Mouse (Mus musculus): ENCODE data around the gene Ercc2. TPM values are rescaled to one million over a fixed set of nuclear protein-coding genes. Genes with fewer than 3 reads are reported as not detected.

The Ercc2 gene
- polyA plus RNA-seq, 1 experiment from 2014 or later = 24.4 TPM

DNA sequence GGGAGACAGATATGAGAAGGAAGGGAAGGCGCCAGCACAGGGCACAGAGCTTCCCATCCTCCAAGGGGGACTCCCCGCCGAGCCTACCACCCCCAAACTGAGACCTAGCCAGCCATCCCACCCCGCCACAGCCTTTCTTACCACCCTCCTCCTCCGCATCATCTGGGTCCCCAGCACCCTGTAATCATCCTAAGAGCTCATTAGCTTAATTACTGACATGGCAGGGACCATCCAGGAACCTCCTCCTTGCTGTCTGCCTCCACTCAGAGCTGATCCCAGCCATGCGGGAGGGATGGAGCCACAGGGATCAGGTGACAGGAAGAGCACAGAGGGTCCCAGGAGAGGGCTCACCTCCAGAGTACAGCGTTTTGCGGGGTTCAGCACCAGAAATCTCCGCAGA lies 55.2 kb downstream of the Ercc2 start:
- peaks cover 79% of the 10 kb centered on the region for H3K36me3 ChIP-seq
- H3K9me3 ChIP-seq = no peaks in the 10 kb centered on the region
- H3K9ac ChIP-seq = no peak overlapping the region
- H3K4me2 ChIP-seq = no peak overlapping the region
- no peaks in the 10 kb centered on the region for H3K27me3 ChIP-seq
- no peak overlapping the region for H3K4me3 ChIP-seq
- H3K27ac ChIP-seq (replicated peaks) = no peak overlapping the region
- 88% methylated on average over 9 of the region's 9 CpGs for WGBS
- ATAC-seq (ENCODE audit: low FRiP score, low read depth) = no peak
- no peaks in the 10 kb centered on the region for H3K4me1 ChIP-seq (replicated peaks)

DNA sequence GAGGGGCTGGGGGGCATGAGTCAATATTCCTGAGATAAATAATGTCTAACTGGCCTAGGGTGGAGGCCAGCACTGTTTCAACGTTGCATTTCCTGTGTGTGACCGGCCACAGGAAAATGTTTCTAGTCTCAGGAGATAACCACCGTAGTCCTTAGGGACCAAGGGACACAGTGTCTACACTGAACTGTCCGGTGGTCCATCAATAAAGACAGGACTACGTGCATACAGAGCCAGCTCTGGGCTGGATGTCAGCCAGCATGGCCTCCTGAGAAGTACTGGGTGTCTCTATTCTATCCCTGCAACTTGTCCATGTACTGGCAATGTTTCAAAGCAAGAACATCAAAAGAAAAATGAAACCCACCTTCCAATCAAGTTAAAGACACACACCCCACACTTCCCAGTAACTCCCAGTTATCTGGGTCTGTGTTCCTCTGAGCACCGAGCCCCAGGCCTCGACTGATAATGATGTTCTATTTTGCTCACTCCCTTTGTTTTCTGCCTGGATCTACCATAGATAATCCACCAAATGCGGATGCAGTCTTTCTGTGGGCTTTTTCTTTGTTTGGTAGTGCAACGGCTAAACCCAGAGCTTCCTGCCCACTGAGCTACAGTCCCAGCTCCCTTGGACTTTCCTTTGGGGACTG lies 59.8 kb downstream of the Ercc2 start:
- Histone ChIP-seq H3K4me3 (no peak overlapping the region), H3K27me3 (no peaks in the 10 kb centered on the region), H3K4me2 (no peak overlapping the region), H3K36me3 (peaks cover 58% of the 10 kb centered on the region), H3K27ac (replicated peaks) (no peak overlapping the region), H3K9me3 (no peaks in the 10 kb centered on the region), H3K9ac (no peak overlapping the region), H3K4me1 (replicated peaks) (no peaks in the 10 kb centered on the region)
- no peak for ATAC-seq (ENCODE audit: low FRiP score, low read depth)
- WGBS = 85% methylated on average over 9 of the region's 9 CpGs

GRCm38 (mm10) chr7:19443344-19443743 lies 61.5 kb downstream of the Ercc2 start:
- no peaks in the 10 kb centered on the region for H3K9me3 ChIP-seq
- no peak overlapping the region for H3K4me3 ChIP-seq
- H3K27me3 ChIP-seq = no peaks in the 10 kb centered on the region
- H3K4me1 ChIP-seq (replicated peaks) = no peaks in the 10 kb centered on the region
- H3K36me3 ChIP-seq = peaks cover 54% of the 10 kb centered on the region
- no peak overlapping the region for H3K9ac ChIP-seq
- ATAC-seq (ENCODE audit: low FRiP score, low read depth) = peak; percentile 46
- no peak overlapping the region for H3K4me2 ChIP-seq
- WGBS = 46% methylated on average over 3 of the region's 3 CpGs
- no peak overlapping the region for H3K27ac ChIP-seq (replicated peaks)

DNA sequence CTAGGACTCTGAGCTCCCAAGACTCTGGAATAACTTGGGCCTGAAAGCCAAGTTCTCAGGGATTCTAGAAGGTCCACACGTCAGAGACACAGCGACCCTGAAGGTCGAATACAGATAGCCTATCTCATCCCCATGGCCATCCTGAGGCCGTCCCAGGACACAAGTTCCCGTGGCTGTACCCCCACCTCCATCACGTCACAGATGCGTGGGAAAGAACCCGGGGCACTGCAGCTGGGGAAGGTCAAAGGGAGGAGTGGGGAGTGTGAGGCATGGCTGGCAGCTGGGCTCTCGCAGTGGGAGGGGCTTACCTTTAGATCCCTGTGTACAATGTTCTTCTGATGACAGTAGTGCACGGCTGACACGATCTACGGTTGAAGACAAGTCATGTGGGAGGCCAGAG lies 63.0 kb downstream of the Ercc2 start:
- Histone ChIP-seq H3K9me3 (no peaks in the 10 kb centered on the region), H3K36me3 (peaks cover 65% of the 10 kb centered on the region), H3K4me2 (no peak overlapping the region), H3K9ac (no peak overlapping the region), H3K27me3 (no peaks in the 10 kb centered on the region), H3K27ac (replicated peaks) (no peak overlapping the region), H3K4me1 (replicated peaks) (no peaks in the 10 kb centered on the region), H3K4me3 (no peak overlapping the region)
- ATAC-seq (ENCODE audit: low FRiP score, low read depth) = no peak
- 83% methylated on average over 12 of the region's 12 CpGs for WGBS

MicroRNAs encoded within 50 kb of the gene (microRNA counts, 519-probe panel; counts per million panel counts)
- not detected for microRNA mmu-miR-343

Small RNAs within 50 kb of the gene (microRNA-seq; reads per million reads assigned to microRNA genes)
- gene Mir343 = not detected

Other genes starting within 250 kb of the Ercc2 start
- 21.7 and 24.2 TPM in 2 replicates for gene Qpctl, start 232.7 kb upstream of the Ercc2 start, polyA plus RNA-seq (2015; fragmentation: Nextera tagmentation; extraction: Ambion mirVana)
- 116 and 118 TPM in 2 replicates for gene Snrpd2, start 232.3 kb upstream of the Ercc2 start, polyA plus RNA-seq (2015; fragmentation: Nextera tagmentation; extraction: Ambion mirVana)
- gene Gipr, start 215.9 kb upstream of the Ercc2 start, polyA plus RNA-seq (2015; fragmentation: Nextera tagmentation; extraction: Ambion mirVana) = 2.1 TPM in 2 replicates
- gene Eml2, start 205.6 kb upstream of the Ercc2 start, polyA plus RNA-seq (2015; fragmentation: Nextera tagmentation; extraction: Ambion mirVana) = 8.2 and 8.8 TPM in 2 replicates
- 2.7 and 3.8 TPM in 2 replicates for gene Gpr4, start 169.5 kb upstream of the Ercc2 start, polyA plus RNA-seq (2015; fragmentation: Nextera tagmentation; extraction: Ambion mirVana)
- 38.5 and 41.8 TPM in 2 replicates for gene Opa3, start 153.7 kb upstream of the Ercc2 start, polyA plus RNA-seq (2015; fragmentation: Nextera tagmentation; extraction: Ambion mirVana)
- 41.5 and 42.1 TPM in 2 replicates for gene Vasp, start 110.2 kb upstream of the Ercc2 start, polyA plus RNA-seq (2015; fragmentation: Nextera tagmentation; extraction: Ambion mirVana)
- 0.96 and 1.2 TPM in 2 replicates for gene Ppm1n, start 101.9 kb upstream of the Ercc2 start, polyA plus RNA-seq (2015; fragmentation: Nextera tagmentation; extraction: Ambion mirVana)
- 112 and 130 TPM in 2 replicates for gene Rtn2, start 99.4 kb upstream of the Ercc2 start, polyA plus RNA-seq (2015; fragmentation: Nextera tagmentation; extraction: Ambion mirVana)
- gene Fosb, start 72.0 kb upstream of the Ercc2 start, polyA plus RNA-seq (2015; fragmentation: Nextera tagmentation; extraction: Ambion mirVana) = 0.08 and 0.14 TPM in 2 replicates
- 84.8 and 88.9 TPM in 2 replicates for gene Ercc1, start 37.2 kb upstream of the Ercc2 start, polyA plus RNA-seq (2015; fragmentation: Nextera tagmentation; extraction: Ambion mirVana)
- gene Cd3eap, start 22.5 kb upstream of the Ercc2 start, polyA plus RNA-seq (2015; fragmentation: Nextera tagmentation; extraction: Ambion mirVana) = 21.2 and 22.5 TPM in 2 replicates
- 2.6 and 3.0 TPM in 2 replicates for gene Ppp1r13l, start 22.3 kb upstream of the Ercc2 start, polyA plus RNA-seq (2015; fragmentation: Nextera tagmentation; extraction: Ambion mirVana)
- 1.2 and 2.1 TPM in 2 replicates for gene Klc3, start 22.1 kb downstream of the Ercc2 start, polyA plus RNA-seq (2015; fragmentation: Nextera tagmentation; extraction: Ambion mirVana)
- 0.23 and 1.4 TPM in 2 replicates for gene Ckm, start 22.8 kb downstream of the Ercc2 start, polyA plus RNA-seq (2015; fragmentation: Nextera tagmentation; extraction: Ambion mirVana)
- 18.4 and 18.7 TPM in 2 replicates for gene Mark4, start 76.8 kb downstream of the Ercc2 start, polyA plus RNA-seq (2015; fragmentation: Nextera tagmentation; extraction: Ambion mirVana)
- gene Exoc3l2, start 81.3 kb downstream of the Ercc2 start, polyA plus RNA-seq (2015; fragmentation: Nextera tagmentation; extraction: Ambion mirVana) = 0.76 and 0.82 TPM in 2 replicates
- gene Bloc1s3, start 126.4 kb downstream of the Ercc2 start, polyA plus RNA-seq (2015; fragmentation: Nextera tagmentation; extraction: Ambion mirVana) = 4.5 and 4.8 TPM in 2 replicates
- 39.4 and 41.4 TPM in 2 replicates for gene Trappc6a, start 126.4 kb downstream of the Ercc2 start, polyA plus RNA-seq (2015; fragmentation: Nextera tagmentation; extraction: Ambion mirVana)
- 1.1 and 1.2 TPM in 2 replicates for gene Nkpd1, start 135.8 kb downstream of the Ercc2 start, polyA plus RNA-seq (2015; fragmentation: Nextera tagmentation; extraction: Ambion mirVana)
- gene Ppp1r37, start 181.1 kb downstream of the Ercc2 start, polyA plus RNA-seq (2015; fragmentation: Nextera tagmentation; extraction: Ambion mirVana) = 42.5 and 46.6 TPM in 2 replicates
- gene Zfp296, start 195.3 kb downstream of the Ercc2 start, polyA plus RNA-seq (2015; fragmentation: Nextera tagmentation; extraction: Ambion mirVana) = 0.19 and 0.47 TPM in 2 replicates
- 152 TPM in 2 replicates for gene Gemin7, start 195.6 kb downstream of the Ercc2 start, polyA plus RNA-seq (2015; fragmentation: Nextera tagmentation; extraction: Ambion mirVana)
- gene Clasrp, start 222.5 kb downstream of the Ercc2 start, polyA plus RNA-seq (2015; fragmentation: Nextera tagmentation; extraction: Ambion mirVana) = 56.0 and 60.7 TPM in 2 replicates
- 7.0 and 7.2 TPM in 2 replicates for gene Relb, start 247.4 kb downstream of the Ercc2 start, polyA plus RNA-seq (2015; fragmentation: Nextera tagmentation; extraction: Ambion mirVana)

All from hindbrain, embryonic 15.5 days (tissue).